Mouse (Mus musculus) stomach, postnatal 0 days (tissue): Measurements from ENCODE around the gene Tmem169. TPM values are rescaled to one million over a fixed set of nuclear protein-coding genes. Genes with fewer than 3 reads are reported as not detected.

Experiments
- ATAC-seq: fragments of 200-750 bp; cut with Nextera tagmentation; 2 replicates; pipeline ENCODE4 v1.8.0; 2017; ENCODE audit not compliant: low FRiP score, low TSS enrichment
- DNase-seq: peaks from one replicate; pipeline ENCODE4 v3.0.0-alpha.2; 2016; ENCODE audit warnings: low spot score
- H3K27ac ChIP-seq: fragments of 300-500 bp; sonication (generic); replicated peaks from 2 replicates; pipeline ENCODE4 v1.5.1; 2014; ENCODE audit warnings: mild to moderate bottlenecking, control low read depth
- H3K27me3 ChIP-seq: fragments of 300-500 bp; sonication (generic); 2 replicates; pipeline ENCODE4 v1.6.1; 2014; ENCODE audit warnings: low read length; ENCODE audit not compliant: control insufficient read depth, insufficient read depth
- H3K36me3 ChIP-seq: fragments of 300-500 bp; sonication (generic); 2 replicates; pipeline ENCODE4 v1.6.1; 2014; ENCODE audit warnings: low read length, mixed read lengths; ENCODE audit not compliant: control insufficient read depth, insufficient read depth
- H3K4me1 ChIP-seq: fragments of 300-500 bp; sonication (generic); replicated peaks from 2 replicates; pipeline ENCODE4 v1.6.1; 2014; ENCODE audit warnings: antibody characterized with exemption; ENCODE audit not compliant: control insufficient read depth, insufficient read depth
- H3K4me2 ChIP-seq: fragments of 300-500 bp; sonication (generic); replicated peaks from 2 replicates; pipeline ENCODE4 v1.6.1; 2014; ENCODE audit warnings: low read depth, mild to moderate bottlenecking, control low read depth, moderate library complexity
- H3K4me3 ChIP-seq: fragments of 300-500 bp; sonication (generic); 2 replicates; pipeline ENCODE4 v1.5.1; 2014; ENCODE audit warnings: low read depth, low read length, control low read depth
- H3K9ac ChIP-seq: fragments of 300-500 bp; sonication (generic); 2 replicates; pipeline ENCODE4 v1.6.1; 2014; ENCODE audit warnings: mild to moderate bottlenecking, low read length, control low read depth, mixed read lengths
- H3K9me3 ChIP-seq: fragments of 300-500 bp; sonication (generic); 2 replicates; pipeline ENCODE4 v1.6.1; 2016; ENCODE audit warnings: low read length; ENCODE audit not compliant: control insufficient read depth
- CTCF ChIP-seq: IDR thresholded peaks from 2 replicates; pipeline ENCODE4 v1.5.1; 2016; ENCODE audit warnings: antibody characterized with exemption, low read depth, mild to moderate bottlenecking, moderate library complexity
- EP300 ChIP-seq: optimal IDR thresholded peaks from 2 replicates; pipeline ENCODE3; 2016; ENCODE audit warnings: antibody characterized with exemption
- WGBS: fragments of 180-500 bp; shearing (Covaris S2); extraction: QIAGEN DNeasy Blood & Tissue Kit; methylation state at CpG from one replicate; pipeline ENCODE4 v1.1.7; 2014; 5-methylcytosine and 5-hydroxymethylcytosine counted together
- polyA plus RNA-seq: library from polyadenylated mRNA; unstranded; fragments of >200 nt; fragmentation: Nextera tagmentation; extraction: Ambion mirVana; gene quantifications from 2 replicates; pipeline ENCODE4 v1.2.1, GENCODE M21; 2015

Gene Tmem169
- polyA plus RNA-seq, 1 experiment from 2014 or later: 0.69 TPM

- Histone ChIP-seq H3K27me3 (no peaks in the 10 kb centered on the region), H3K9me3 (no peaks in the 10 kb centered on the region), H3K36me3 (peaks cover 2% of the 10 kb centered on the region; the same call in 1 of the 2 replicates), H3K4me2 (no peak overlapping the region), H3K4me1 (no peaks in the 10 kb centered on the region), H3K4me3 (no peak overlapping the region), H3K9ac (no peak overlapping the region), H3K27ac (no peak overlapping the region)
- DNase-seq (no peak), ATAC-seq (no peak)
- WGBS: 61% methylated on average over 6 of the region's 6 CpGs
- no peak for TF ChIP-seq EP300
- TF ChIP-seq CTCF: no peak
These were observed 25.7 kb downstream of the Tmem169 start for GRCm38 (mm10) chr1:72309744-72310424.

GRCm38 (mm10) chr1:72312701-72313398 is 28.7 kb downstream of the Tmem169 start:
- peaks cover 2% of the 10 kb centered on the region for H3K36me3 ChIP-seq
- no peak overlapping the region for H3K27ac ChIP-seq
- H3K9ac ChIP-seq: no peak overlapping the region
- H3K9me3 ChIP-seq: no peaks in the 10 kb centered on the region
- DNase-seq: no peak
- no peak for ATAC-seq
- no peak overlapping the region for H3K4me2 ChIP-seq
- no peaks in the 10 kb centered on the region for H3K27me3 ChIP-seq
- TF ChIP-seq CTCF (no peak), EP300 (no peak)
- WGBS: 76% methylated on average over 9 of the region's 9 CpGs
- no peaks in the 10 kb centered on the region for H3K4me1 ChIP-seq
- H3K4me3 ChIP-seq: no peak overlapping the region

- Histone ChIP-seq H3K27me3 (no peaks in the 10 kb centered on the region), H3K4me3 (no peak overlapping the region), H3K9ac (no peak overlapping the region), H3K4me1 (no peaks in the 10 kb centered on the region), H3K9me3 (no peaks in the 10 kb centered on the region), H3K27ac (no peak overlapping the region), H3K36me3 (peaks cover 2% of the 10 kb centered on the region), H3K4me2 (no peak overlapping the region)
- WGBS: 77% methylated on average over 5 of the region's 5 CpGs
- TF ChIP-seq EP300: no peak
- peak; percentile 89 for TF ChIP-seq CTCF
- no peak for ATAC-seq
- no peak for DNase-seq
These were observed 29.4 kb downstream of the Tmem169 start for GRCm38 (mm10) chr1:72313399-72314039.

GRCm38 (mm10) chr1:72315447-72315846 is 31.3 kb downstream of the Tmem169 start:
- DNase-seq (no peak), ATAC-seq (no peak)
- TF ChIP-seq CTCF: no peak
- no peak for TF ChIP-seq EP300
- Histone ChIP-seq H3K27me3 (no peaks in the 10 kb centered on the region), H3K4me3 (no peak overlapping the region), H3K27ac (no peak overlapping the region), H3K36me3 (peaks cover 2% of the 10 kb centered on the region), H3K4me1 (no peaks in the 10 kb centered on the region), H3K9me3 (no peaks in the 10 kb centered on the region), H3K4me2 (no peak overlapping the region), H3K9ac (no peak overlapping the region)
- 92% methylated on average over 4 of the region's 4 CpGs for WGBS

- Histone ChIP-seq H3K27ac (no peak overlapping the region), H3K9ac (no peak overlapping the region), H3K36me3 (peaks cover 3% of the 10 kb centered on the region), H3K4me1 (no peaks in the 10 kb centered on the region), H3K9me3 (no peaks in the 10 kb centered on the region), H3K4me3 (no peak overlapping the region), H3K27me3 (no peaks in the 10 kb centered on the region), H3K4me2 (no peak overlapping the region)
- ATAC-seq: no peak
- DNase-seq: no peak
- WGBS: 83% methylated on average over 8 of the region's 8 CpGs
- TF ChIP-seq CTCF (no peak), EP300 (no peak)
These were observed 32.2 kb downstream of the Tmem169 start for GRCm38 (mm10) chr1:72316409-72316808.

- Histone ChIP-seq H3K4me3 (no peak overlapping the region), H3K9me3 (no peaks in the 10 kb centered on the region), H3K36me3 (peaks cover 3% of the 10 kb centered on the region), H3K9ac (no peak overlapping the region), H3K27me3 (no peaks in the 10 kb centered on the region), H3K4me1 (no peaks in the 10 kb centered on the region), H3K4me2 (no peak overlapping the region), H3K27ac (no peak overlapping the region)
- no peak for DNase-seq
- WGBS: 62% methylated on average over 7 of the region's 7 CpGs
- TF ChIP-seq EP300 (no peak), CTCF (no peak)
- no peak for ATAC-seq
These were observed 32.7 kb downstream of the Tmem169 start for GRCm38 (mm10) chr1:72316901-72317300.
